Mouse (Mus musculus) cerebellum, postnatal 10 days (tissue): ENCODE data around the gene Ppp1r3d.

Experiments
- DNase-seq, 2 experiments: peaks; one replicate each; pipeline ENCODE4 v3.0.0; 2021; ENCODE audit warnings: mixed read lengths in 2 of 2

Gene Ppp1r3d

GRCm38 (mm10) chr2:178413481-178414260 lies 601 bp downstream of the Ppp1r3d start:
- DNase-seq, result peak; percentile 57 to 59

GRCm38 (mm10) chr2:178413081-178413480 lies 1.2 kb downstream of the Ppp1r3d start:
- DNase-seq, result peak in 1 of 2 experiments; percentile 17

GRCm38 (mm10) chr2:178412598-178412997 lies 1.7 kb downstream of the Ppp1r3d start:
- peak in 1 of 2 experiments; percentile 22 for DNase-seq

GRCm38 (mm10) chr2:178410286-178410685 lies 4.0 kb downstream of the Ppp1r3d start:
- no peak for DNase-seq

GRCm38 (mm10) chr2:178409024-178409423 lies 5.2 kb downstream of the Ppp1r3d start:
- DNase-seq, result no peak

GRCm38 (mm10) chr2:178407053-178407815 lies 7.0 kb downstream of the Ppp1r3d start, which contains the start of gene Sycp2:
Gene Sycp2 (minus strand): TSS chr2:178407685.
- DNase-seq, result no peak
